Mouse (Mus musculus) embryonic facial prominence, embryonic 14.5 days (tissue): ENCODE data around the gene Slc25a13. TPM values are rescaled to one million over a fixed set of nuclear protein-coding genes. Genes with fewer than 3 reads are reported as not detected.

Source experiments
- ATAC-seq: fragments of 200-750 bp; cut with Nextera tagmentation; 2 replicates; pipeline ENCODE4 v1.8.0; 2017; ENCODE audit warnings: low read depth, moderate number of reproducible peaks, moderate TSS enrichment
- DNase-seq: peaks from one replicate; pipeline ENCODE4 v3.0.0-alpha.2; 2015; ENCODE audit warnings: low spot score
- H3K27ac ChIP-seq: fragments of 300-500 bp; sonication (generic); replicated peaks from 2 replicates; pipeline ENCODE4 v1.5.1; 2014; ENCODE audit warnings: low read depth, mild to moderate bottlenecking, low read length, moderate library complexity
- H3K27me3 ChIP-seq: fragments of 300-500 bp; sonication (generic); replicated peaks from 2 replicates; pipeline ENCODE4 v1.6.1; 2014; ENCODE audit warnings: low read length; ENCODE audit not compliant: control insufficient read depth, insufficient read depth
- H3K36me3 ChIP-seq: fragments of 300-500 bp; sonication (generic); 2 replicates; pipeline ENCODE4 v1.6.1; 2014; ENCODE audit warnings: low read length, mixed read lengths; ENCODE audit not compliant: control insufficient read depth, insufficient read depth
- H3K4me1 ChIP-seq: fragments of 300-500 bp; sonication (generic); 2 replicates; pipeline ENCODE4 v1.6.1; 2014; ENCODE audit warnings: antibody characterized with exemption, low read length; ENCODE audit not compliant: control insufficient read depth, insufficient read depth
- H3K4me2 ChIP-seq: fragments of 300-500 bp; sonication (generic); 2 replicates; pipeline ENCODE4 v1.6.1; 2014; ENCODE audit warnings: low read depth, mild to moderate bottlenecking, low read length, moderate library complexity, mixed read lengths
- H3K4me3 ChIP-seq: fragments of 300-500 bp; sonication (generic); 2 replicates; pipeline ENCODE4 v1.5.1; 2014; ENCODE audit warnings: low read depth, mild to moderate bottlenecking, low read length
- H3K9ac ChIP-seq: fragments of 300-500 bp; sonication (generic); 2 replicates; pipeline ENCODE4 v1.6.1; 2014; ENCODE audit warnings: low read depth, mild to moderate bottlenecking, low read length, moderate library complexity, mixed read lengths
- H3K9me3 ChIP-seq: fragments of 300-500 bp; sonication (generic); 2 replicates; pipeline ENCODE4 v1.6.1; 2016; ENCODE audit warnings: low read length; ENCODE audit not compliant: control insufficient read depth
- WGBS: fragments of 180-500 bp; shearing (Covaris S2); extraction: QIAGEN DNeasy Blood & Tissue Kit; methylation state at CpG from one replicate; pipeline ENCODE4 v1.1.7; 2014; 5-methylcytosine and 5-hydroxymethylcytosine counted together
- polyA plus RNA-seq: library from polyadenylated mRNA; unstranded; fragments of >200 nt; fragmentation: Nextera tagmentation; extraction: Ambion mirVana; gene quantifications from 2 replicates; pipeline ENCODE4 v1.2.1, GENCODE M21; 2014

Gene Slc25a13
- polyA plus RNA-seq, 1 experiment from 2014 or later: 16.9 TPM

GRCm38 (mm10) chr6:6002061-6002460, 214.9 kb downstream of the Slc25a13 start:
- Histone ChIP-seq H3K27me3 (peaks cover 7% of the 10 kb centered on the region; the same call in 1 of the 2 replicates), H3K36me3 (no peaks in the 10 kb centered on the region), H3K9me3 (no peaks in the 10 kb centered on the region), H3K9ac (no peak overlapping the region), H3K4me3 (no peak overlapping the region), H3K4me2 (no peak overlapping the region), H3K27ac (no peak overlapping the region), H3K4me1 (0 out of 2 replicates have a peak, but pooled peaks cover 6% of the 10 kb centered on the region)
- WGBS: 90% methylated on average over 3 of the region's 3 CpGs
- DNase-seq (no peak), ATAC-seq (no peak)

- peaks cover 13% of the 10 kb centered on the region for H3K27me3 ChIP-seq
- no peak for ATAC-seq
- WGBS: 48% methylated on average over 6 of the region's 6 CpGs
These were observed 219.4 kb downstream of the Slc25a13 start for GRCm38 (mm10) chr6:5997535-5997934.

GRCm38 (mm10) chr6:5993056-5993455, 223.9 kb downstream of the Slc25a13 start:
- peaks cover 23% of the 10 kb centered on the region for H3K4me1 ChIP-seq
- no peaks in the 10 kb centered on the region for H3K36me3 ChIP-seq
- H3K9me3 ChIP-seq: no peaks in the 10 kb centered on the region
- no peak for ATAC-seq
- H3K27me3 ChIP-seq: peaks cover 9% of the 10 kb centered on the region
- peak overlapping the region; percentile 36 for H3K4me2 ChIP-seq
- no peak overlapping the region for H3K4me3 ChIP-seq
- 24% methylated on average over 7 of the region's 7 CpGs for WGBS
- no peak overlapping the region for H3K9ac ChIP-seq
- peak; percentile 46 for DNase-seq
- peak overlapping the region; percentile 65 for H3K27ac ChIP-seq

More at GRCm38 (mm10) chr6:5997535-5997934, 219.4 kb downstream of the Slc25a13 start:
- no peaks in the 10 kb centered on the region for H3K9me3 ChIP-seq
- DNase-seq: no peak
- no peaks in the 10 kb centered on the region for H3K36me3 ChIP-seq
- no peak overlapping the region for H3K9ac ChIP-seq
- no peak overlapping the region for H3K27ac ChIP-seq
- H3K4me3 ChIP-seq: no peak overlapping the region
- H3K4me1 ChIP-seq: peaks cover 11% of the 10 kb centered on the region
- no peak overlapping the region for H3K4me2 ChIP-seq

GRCm38 (mm10) chr6:5991817-5992755, 224.9 kb downstream of the Slc25a13 start:
- Histone ChIP-seq H3K27me3 (peaks cover 9% of the 10 kb centered on the region), H3K27ac (peak overlapping the region; percentile 55), H3K4me1 (peaks cover 17% of the 10 kb centered on the region), H3K36me3 (no peaks in the 10 kb centered on the region), H3K9me3 (no peaks in the 10 kb centered on the region), H3K4me3 (no peak overlapping the region), H3K9ac (0 out of 2 replicates have a peak overlapping the region, but pooled peaks have one; percentile 11), H3K4me2 (peak overlapping the region; percentile 36)
- 28% methylated on average over 25 of the region's 25 CpGs for WGBS
- DNase-seq: peak; percentile 89
- ATAC-seq: peak; percentile 72

GRCm38 (mm10) chr6:5991243-5991642, 225.7 kb downstream of the Slc25a13 start:
- DNase-seq (no peak), ATAC-seq (no peak)
- WGBS: 52% methylated on average over 6 of the region's 6 CpGs
- Histone ChIP-seq H3K9me3 (no peaks in the 10 kb centered on the region), H3K36me3 (no peaks in the 10 kb centered on the region), H3K4me1 (peaks cover 17% of the 10 kb centered on the region), H3K27me3 (peaks cover 8% of the 10 kb centered on the region; the same call in 1 of the 2 replicates), H3K4me3 (no peak overlapping the region), H3K27ac (peak overlapping the region; percentile 55; the same call in 1 of the 2 replicates), H3K4me2 (peak overlapping the region; percentile 36; the same call in 1 of the 2 replicates), H3K9ac (no peak overlapping the region)
